Mouse (Mus musculus) forebrain, embryonic 13.5 days (tissue): ENCODE measurements around the gene C1qtnf7. TPM values are rescaled to one million over a fixed set of nuclear protein-coding genes. Genes with fewer than 3 reads are reported as not detected.

Experiments
- ATAC-seq: fragments of 200-750 bp; cut with Nextera tagmentation; 2 replicates; pipeline ENCODE4 v1.8.0; 2017
- H3K27ac ChIP-seq: fragments of 300-500 bp; sonication (generic); 2 replicates; pipeline ENCODE4 v1.5.1; 2015; ENCODE audit warnings: inconsistent platforms, mild to moderate bottlenecking, moderate library complexity
- H3K27me3 ChIP-seq: fragments of 300-500 bp; sonication (generic); 2 replicates; pipeline ENCODE4 v1.6.1; 2015; ENCODE audit warnings: mild to moderate bottlenecking, inconsistent platforms
- H3K36me3 ChIP-seq: fragments of 300-500 bp; sonication (generic); 2 replicates; pipeline ENCODE4 v1.6.1; 2015; ENCODE audit warnings: mild to moderate bottlenecking, inconsistent platforms; ENCODE audit not compliant: poor library complexity, severe bottlenecking
- H3K4me1 ChIP-seq: fragments of 300-500 bp; sonication (generic); 2 replicates; pipeline ENCODE4 v1.6.1; 2015; ENCODE audit warnings: inconsistent platforms
- H3K4me2 ChIP-seq: fragments of 300-500 bp; sonication (generic); 2 replicates; pipeline ENCODE4 v1.6.1; 2015; ENCODE audit warnings: inconsistent platforms, mild to moderate bottlenecking, moderate library complexity
- H3K4me3 ChIP-seq: fragments of 300-500 bp; sonication (generic); 2 replicates; pipeline ENCODE4 v1.5.1; 2015; ENCODE audit warnings: mild to moderate bottlenecking, inconsistent platforms
- H3K9ac ChIP-seq: fragments of 300-500 bp; sonication (generic); 2 replicates; pipeline ENCODE4 v1.6.1; 2015; ENCODE audit warnings: mild to moderate bottlenecking, inconsistent platforms
- H3K9me3 ChIP-seq: fragments of 300-500 bp; sonication (generic); replicated peaks from 2 replicates; pipeline ENCODE4 v1.6.1; 2016; ENCODE audit warnings: inconsistent platforms
- WGBS: fragments of 180-500 bp; shearing (Covaris S2); methylation state at CpG from one replicate; pipeline ENCODE4 v1.1.7; 2015; 5-methylcytosine and 5-hydroxymethylcytosine counted together
- polyA plus RNA-seq: library from polyadenylated mRNA; unstranded; fragments of >200 nt; fragmentation: Nextera tagmentation; extraction: Ambion mirVana; gene quantifications from 2 replicates; pipeline ENCODE4 v1.2.1, GENCODE M21; 2015

The C1qtnf7 gene
- polyA plus RNA-seq = 0.58 and 0.67 TPM in 2 replicates

- no peak for ATAC-seq
- Histone ChIP-seq H3K36me3 (no peaks in the 10 kb centered on the region), H3K27me3 (no peaks in the 10 kb centered on the region), H3K4me3 (no peak within 1 kb of the TSS), H3K4me1 (no peaks in the 10 kb centered on the region), H3K27ac (no peak within 1 kb of the TSS), H3K9ac (no peak within 1 kb of the TSS), H3K4me2 (no peak within 1 kb of the TSS), H3K9me3 (no peaks in the 10 kb centered on the region)
- WGBS = 81% methylated on average over 15 of the region's 15 CpGs
Measured at GRCm38 (mm10) chr5:43515401-43515976, at the start of gene C1qtnf7. Gene C1qtnf7 (plus strand): TSS chr5:43515538.

- 93% methylated on average over 2 of the region's 2 CpGs for WGBS
- Histone ChIP-seq H3K27ac (no peak overlapping the region), H3K9me3 (no peaks in the 10 kb centered on the region), H3K36me3 (no peaks in the 10 kb centered on the region), H3K4me3 (no peak overlapping the region), H3K27me3 (no peaks in the 10 kb centered on the region), H3K9ac (no peak overlapping the region), H3K4me1 (no peaks in the 10 kb centered on the region), H3K4me2 (no peak overlapping the region)
- ATAC-seq = no peak
Measured at GRCm38 (mm10) chr5:43466762-43467161, 48.6 kb upstream of the C1qtnf7 start.

GRCm38 (mm10) chr5:43467214-43467613 is 48.1 kb upstream of the C1qtnf7 start:
- H3K9me3 ChIP-seq = no peaks in the 10 kb centered on the region
- no peak overlapping the region for H3K9ac ChIP-seq
- no peak overlapping the region for H3K4me2 ChIP-seq
- ATAC-seq = no peak
- no peak overlapping the region for H3K27ac ChIP-seq
- 78% methylated on average over 3 of the region's 3 CpGs for WGBS
- H3K4me1 ChIP-seq = no peaks in the 10 kb centered on the region
- H3K4me3 ChIP-seq = no peak overlapping the region
- no peaks in the 10 kb centered on the region for H3K36me3 ChIP-seq
- no peaks in the 10 kb centered on the region for H3K27me3 ChIP-seq

- no peak overlapping the region for H3K4me2 ChIP-seq
- H3K4me3 ChIP-seq = no peak overlapping the region
- WGBS = 86% methylated on average over 10 of the region's 10 CpGs
- H3K9ac ChIP-seq = no peak overlapping the region
- no peaks in the 10 kb centered on the region for H3K36me3 ChIP-seq
- H3K27ac ChIP-seq = no peak overlapping the region
- no peaks in the 10 kb centered on the region for H3K4me1 ChIP-seq
- H3K9me3 ChIP-seq = no peaks in the 10 kb centered on the region
- no peaks in the 10 kb centered on the region for H3K27me3 ChIP-seq
- ATAC-seq = no peak
Measured at GRCm38 (mm10) chr5:43468937-43469336, 46.4 kb upstream of the C1qtnf7 start.

GRCm38 (mm10) chr5:43477953-43478352 is 37.4 kb upstream of the C1qtnf7 start:
- Histone ChIP-seq H3K4me3 (no peak overlapping the region), H3K4me2 (no peak overlapping the region), H3K27ac (no peak overlapping the region), H3K9ac (no peak overlapping the region), H3K36me3 (no peaks in the 10 kb centered on the region), H3K9me3 (no peaks in the 10 kb centered on the region), H3K27me3 (no peaks in the 10 kb centered on the region), H3K4me1 (no peaks in the 10 kb centered on the region)
- ATAC-seq = no peak
- WGBS = 77% methylated on average over 5 of the region's 5 CpGs

- no peak overlapping the region for H3K9ac ChIP-seq
- 64% methylated on average over 3 of the region's 3 CpGs for WGBS
- ATAC-seq = no peak
- no peak overlapping the region for H3K27ac ChIP-seq
- no peaks in the 10 kb centered on the region for H3K9me3 ChIP-seq
- H3K4me3 ChIP-seq = no peak overlapping the region
- H3K4me1 ChIP-seq = no peaks in the 10 kb centered on the region
- no peaks in the 10 kb centered on the region for H3K27me3 ChIP-seq
- no peak overlapping the region for H3K4me2 ChIP-seq
- no peaks in the 10 kb centered on the region for H3K36me3 ChIP-seq
Measured at GRCm38 (mm10) chr5:43480046-43480445, 35.3 kb upstream of the C1qtnf7 start.

GRCm38 (mm10) chr5:43480786-43481185 is 34.6 kb upstream of the C1qtnf7 start:
- no peaks in the 10 kb centered on the region for H3K27me3 ChIP-seq
- no peaks in the 10 kb centered on the region for H3K9me3 ChIP-seq
- no peak overlapping the region for H3K27ac ChIP-seq
- no peak overlapping the region for H3K4me3 ChIP-seq
- H3K9ac ChIP-seq = no peak overlapping the region
- H3K4me2 ChIP-seq = no peak overlapping the region
- no peaks in the 10 kb centered on the region for H3K4me1 ChIP-seq
- ATAC-seq = no peak
- no peaks in the 10 kb centered on the region for H3K36me3 ChIP-seq
- WGBS = 93% methylated on average over 2 of the region's 2 CpGs

- no peak for ATAC-seq
- H3K9me3 ChIP-seq = no peaks in the 10 kb centered on the region
- H3K27ac ChIP-seq = no peak overlapping the region
- 61% methylated on average over 2 of the region's 2 CpGs for WGBS
- no peak overlapping the region for H3K4me3 ChIP-seq
- no peak overlapping the region for H3K9ac ChIP-seq
- no peaks in the 10 kb centered on the region for H3K4me1 ChIP-seq
- no peak overlapping the region for H3K4me2 ChIP-seq
- no peaks in the 10 kb centered on the region for H3K36me3 ChIP-seq
- no peaks in the 10 kb centered on the region for H3K27me3 ChIP-seq
Measured at GRCm38 (mm10) chr5:43481824-43482223, 33.5 kb upstream of the C1qtnf7 start.

GRCm38 (mm10) chr5:43501887-43502286 is 13.5 kb upstream of the C1qtnf7 start:
- no peak for ATAC-seq
- H3K36me3 ChIP-seq = no peaks in the 10 kb centered on the region
- H3K27ac ChIP-seq = no peak overlapping the region
- no peak overlapping the region for H3K4me3 ChIP-seq
- no peaks in the 10 kb centered on the region for H3K9me3 ChIP-seq
- no peak overlapping the region for H3K4me2 ChIP-seq
- H3K9ac ChIP-seq = no peak overlapping the region
- H3K4me1 ChIP-seq = no peaks in the 10 kb centered on the region
- WGBS = 79% methylated on average over 1 of the region's 1 CpGs
- no peaks in the 10 kb centered on the region for H3K27me3 ChIP-seq

GRCm38 (mm10) chr5:43504243-43504786 is 11.0 kb upstream of the C1qtnf7 start:
- H3K9me3 ChIP-seq = no peaks in the 10 kb centered on the region
- no peaks in the 10 kb centered on the region for H3K36me3 ChIP-seq
- ATAC-seq = no peak
- H3K9ac ChIP-seq = no peak overlapping the region
- H3K27ac ChIP-seq = no peak overlapping the region
- no peaks in the 10 kb centered on the region for H3K27me3 ChIP-seq
- H3K4me2 ChIP-seq = no peak overlapping the region
- no peak overlapping the region for H3K4me3 ChIP-seq
- 76% methylated on average over 2 of the region's 2 CpGs for whole genome bisulfite sequencing
- no peaks in the 10 kb centered on the region for H3K4me1 ChIP-seq

GRCm38 (mm10) chr5:43508470-43508869 is 6.9 kb upstream of the C1qtnf7 start:
- 89% methylated on average over 2 of the region's 2 CpGs for WGBS

GRCm38 (mm10) chr5:43508892-43509291 is 6.4 kb upstream of the C1qtnf7 start:
- Histone ChIP-seq H3K4me3 (no peak overlapping the region), H3K9ac (no peak overlapping the region), H3K4me1 (no peaks in the 10 kb centered on the region), H3K9me3 (no peaks in the 10 kb centered on the region), H3K36me3 (no peaks in the 10 kb centered on the region), H3K4me2 (no peak overlapping the region), H3K27ac (no peak overlapping the region), H3K27me3 (no peaks in the 10 kb centered on the region)
- WGBS = 82% methylated on average over 1 of the region's 1 CpGs
- ATAC-seq = no peak

More at GRCm38 (mm10) chr5:43508470-43508869, 6.9 kb upstream of the C1qtnf7 start:
- H3K4me2 ChIP-seq = no peak overlapping the region
- no peak overlapping the region for H3K27ac ChIP-seq
- H3K27me3 ChIP-seq = no peaks in the 10 kb centered on the region
- H3K9me3 ChIP-seq = no peaks in the 10 kb centered on the region
- no peaks in the 10 kb centered on the region for H3K4me1 ChIP-seq
- no peak overlapping the region for H3K9ac ChIP-seq
- no peak for ATAC-seq
- H3K36me3 ChIP-seq = no peaks in the 10 kb centered on the region
- H3K4me3 ChIP-seq = no peak overlapping the region

GRCm38 (mm10) chr5:43511126-43511525 is 4.2 kb upstream of the C1qtnf7 start:
- H3K27ac ChIP-seq = no peak overlapping the region
- no peaks in the 10 kb centered on the region for H3K27me3 ChIP-seq
- no peaks in the 10 kb centered on the region for H3K9me3 ChIP-seq
- H3K4me3 ChIP-seq = no peak overlapping the region
- 91% methylated on average over 2 of the region's 2 CpGs for WGBS
- ATAC-seq = no peak
- no peak overlapping the region for H3K9ac ChIP-seq
- H3K4me2 ChIP-seq = no peak overlapping the region
- no peaks in the 10 kb centered on the region for H3K36me3 ChIP-seq
- no peaks in the 10 kb centered on the region for H3K4me1 ChIP-seq
